In the genomic region with DNA sequence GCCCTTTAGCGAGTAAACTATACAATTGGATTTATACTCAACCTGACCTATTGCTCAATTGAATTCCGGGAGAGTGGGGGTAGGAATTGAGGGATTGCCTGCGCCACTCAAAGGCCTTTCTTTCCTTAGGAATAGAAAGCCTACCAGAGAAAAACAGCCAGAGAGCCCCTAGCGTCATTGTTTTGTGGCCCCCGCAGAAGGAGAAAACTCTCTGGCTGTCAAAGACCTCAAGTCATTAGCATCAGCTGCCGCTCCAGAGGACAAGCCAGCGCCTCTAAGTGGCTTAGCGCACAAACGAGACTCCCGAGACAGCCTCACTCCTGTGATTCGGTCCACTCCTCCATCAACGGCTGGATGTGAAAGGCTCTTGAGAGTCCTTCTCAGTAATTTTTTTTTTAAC, we compare ENCODE assay signal across 11 mouse cellular contexts. TPM values are rescaled to one million over a fixed set of nuclear protein-coding genes. Genes with fewer than 3 reads are reported as not detected.
A peak's percentile ranks its signal among the peaks of the same experiment; 100 is the strongest.
DNase-seq lines count a peak whose midpoint lies in the region; ATAC-seq and TF ChIP-seq lines count a peak whose summit lies in the region.
"Had no signal": no experiment of that assay in that cellular context is flagged by ENCODE, and none has a peak within 500 bp of the region (broad histone marks: within the 10 kb centered on the region; RNA-seq: fewer than 3 reads in every experiment).

No protein-coding gene starts in this region.

- H3K4me1 ChIP-seq in forebrain, embryonic 14.5 days (ENCODE audit: control insufficient read depth, insufficient read depth, low read length) = peaks cover 5% of the 10 kb centered on the region; the same call in 1 of the 2 replicates
- peaks cover 33% of the 10 kb centered on the region for H3K4me1 ChIP-seq in midbrain, embryonic 11.5 days (ENCODE audit: control insufficient read depth, insufficient read depth, low read length)
- H3K4me1 ChIP-seq in stomach, postnatal 0 days (replicated peaks; ENCODE audit: control insufficient read depth, insufficient read depth) = 0 out of 2 replicates have a peak, but pooled peaks cover 3% of the 10 kb centered on the region
- no peaks in the 10 kb centered on the region for H3K4me1 ChIP-seq in kidney, adult 2 months (ENCODE audit: control insufficient read depth, insufficient read depth, low read length)

- no peak for TF ChIP-seq POLR2A in kidney, adult 2 months (IDR thresholded peaks at IDR 0.05; ENCODE audit: low read depth, low read length)

- H3K36me3 ChIP-seq in forebrain, embryonic 14.5 days (ENCODE audit: control insufficient read depth, insufficient read depth, low read length) = no peaks in the 10 kb centered on the region
- H3K36me3 ChIP-seq in midbrain, embryonic 11.5 days (ENCODE audit: control insufficient read depth, insufficient read depth, low read length) = no peaks in the 10 kb centered on the region
- H3K36me3 ChIP-seq in stomach, postnatal 0 days (ENCODE audit: control insufficient read depth, insufficient read depth, low read length) = no peaks in the 10 kb centered on the region
- no peaks in the 10 kb centered on the region for H3K36me3 ChIP-seq in kidney, adult 2 months (ENCODE audit: control insufficient read depth, insufficient read depth, low read length)
- H3K36me3 ChIP-seq: limb, embryonic 12.5 days; lung, embryonic 15.5 days had no signal

- peak overlapping the region; percentile 88 for H3K4me2 ChIP-seq in forebrain, embryonic 14.5 days (ENCODE audit: low read length)
- peak overlapping the region; percentile 40 for H3K4me2 ChIP-seq in midbrain, embryonic 11.5 days
- no peak overlapping the region for H3K4me2 ChIP-seq in stomach, postnatal 0 days (replicated peaks; ENCODE audit: low read depth)

- H3K9me3 ChIP-seq in forebrain, embryonic 14.5 days (replicated peaks; ENCODE audit: control insufficient read depth, low read length) = no peaks in the 10 kb centered on the region
- no peaks in the 10 kb centered on the region for H3K9me3 ChIP-seq in midbrain, embryonic 11.5 days (ENCODE audit: control insufficient read depth, low read length)
- H3K9me3 ChIP-seq in stomach, postnatal 0 days (ENCODE audit: control insufficient read depth, low read length) = no peaks in the 10 kb centered on the region
- H3K9me3 ChIP-seq: limb, embryonic 12.5 days; lung, embryonic 15.5 days had no signal

- H3K27ac ChIP-seq in forebrain, embryonic 14.5 days (ENCODE audit: low read depth, low read length) = no peak overlapping the region
- no peak overlapping the region for H3K27ac ChIP-seq in midbrain, embryonic 11.5 days (ENCODE audit: low read depth, low read length)
- no peak overlapping the region for H3K27ac ChIP-seq in stomach, postnatal 0 days (replicated peaks)
- no peak overlapping the region for H3K27ac ChIP-seq in kidney, adult 2 months (ENCODE audit: insufficient read depth, low read depth, low read length)
- H3K27ac ChIP-seq: heart, adult 2 months; limb, embryonic 12.5 days; lung, embryonic 15.5 days had no signal

- H3K9ac ChIP-seq in forebrain, embryonic 14.5 days (ENCODE audit: low read length) = peak overlapping the region; percentile 69; the same call in 1 of the 2 replicates
- H3K9ac ChIP-seq in midbrain, embryonic 11.5 days (ENCODE audit: low read length) = no peak overlapping the region
- no peak overlapping the region for H3K9ac ChIP-seq in stomach, postnatal 0 days (ENCODE audit: low read length)
- H3K9ac ChIP-seq: limb, embryonic 12.5 days; lung, embryonic 15.5 days had no signal

- TF ChIP-seq EP300 in stomach, postnatal 0 days (optimal IDR thresholded peaks at IDR 0.05) = no peak

- 0 out of 2 replicates have a peak, but pooled peaks have one; percentile 24 for ATAC-seq in forebrain, embryonic 14.5 days
- ATAC-seq in midbrain, embryonic 11.5 days (ENCODE audit: low FRiP score) = peak; percentile 28
- no peak for ATAC-seq in stomach, postnatal 0 days (ENCODE audit: low FRiP score, low TSS enrichment)

- peak overlapping the region; percentile 49 for H3K4me3 ChIP-seq in forebrain, embryonic 14.5 days (ENCODE audit: low read depth, low read length)
- H3K4me3 ChIP-seq in midbrain, embryonic 11.5 days (ENCODE audit: low read depth, low read length) = peak overlapping the region; percentile 30; the same call in 1 of the 2 replicates
- H3K4me3 ChIP-seq in stomach, postnatal 0 days (ENCODE audit: low read depth, low read length) = no peak overlapping the region
- no peak overlapping the region for H3K4me3 ChIP-seq in kidney, adult 2 months (ENCODE audit: insufficient read depth, low read depth, low read length)
- H3K4me3 ChIP-seq: heart, adult 2 months; lung, embryonic 15.5 days had no signal

- H3K27me3 ChIP-seq in forebrain, embryonic 14.5 days (replicated peaks; ENCODE audit: control insufficient read depth, insufficient read depth, low read length) = peaks cover 54% of the 10 kb centered on the region
- H3K27me3 ChIP-seq in midbrain, embryonic 11.5 days (ENCODE audit: control insufficient read depth, insufficient read depth, low read length) = peaks cover 70% of the 10 kb centered on the region
- H3K27me3 ChIP-seq in stomach, postnatal 0 days (ENCODE audit: control insufficient read depth, insufficient read depth, low read length) = peaks cover 10% of the 10 kb centered on the region; the same call in 1 of the 2 replicates
- H3K27me3 ChIP-seq in kidney, adult 2 months (replicated peaks; ENCODE audit: control insufficient read depth, insufficient read depth, low read length) = peaks cover 11% of the 10 kb centered on the region

- WGBS in forebrain, embryonic 14.5 days = 2% methylated on average over 12 of the region's 12 CpGs
- WGBS in midbrain, embryonic 11.5 days = 0% methylated on average over 12 of the region's 12 CpGs
- WGBS in stomach, postnatal 0 days = 5% methylated on average over 12 of the region's 12 CpGs
- 8% methylated on average over 12 of the region's 12 CpGs for WGBS in kidney, adult 2 months

- peak; percentile 23 for DNase-seq in right cerebral cortex, adult 18-20 months
- DNase-seq in right cerebral cortex, postnatal 14 days = no peak
- DNase-seq in forebrain, embryonic 14.5 days (ENCODE audit: low spot score) = peak; percentile 60
- peak; percentile 92 for DNase-seq in midbrain, embryonic 11.5 days (ENCODE audit: low spot score, missing footprints)
- peak; percentile 66 for DNase-seq in retina, postnatal 1 day
- DNase-seq in stomach, postnatal 0 days (ENCODE audit: low spot score) = no peak
- DNase-seq in kidney, adult 2 months = no peak
- no peak for DNase-seq in urinary bladder, adult 18-20 months (ENCODE audit: low spot score in 2 of 2)
- DNase-seq: heart, adult 2 months had no signal

- no peak for TF ChIP-seq CTCF in stomach, postnatal 0 days (IDR thresholded peaks at IDR 0.05; ENCODE audit: low read depth)
- TF ChIP-seq CTCF in kidney, adult 2 months (conservative IDR thresholded peaks at IDR 0.05; ENCODE audit: insufficient read depth, insufficient read length, low read depth, low read length) = no peak

RNA-seq across cellular contexts. Expression of gene Prdm8, which starts 12.6 kb away (rescaled TPM):
- 5.0 and 6.7 TPM in 2 replicates for polyA plus RNA-seq in forebrain, embryonic 14.5 days (2014; fragmentation: Nextera tagmentation; extraction: Ambion mirVana)
- polyA plus RNA-seq in midbrain, embryonic 11.5 days (2014; fragmentation: Nextera tagmentation; extraction: Ambion mirVana) = 1.0 and 1.7 TPM in 2 replicates
- polyA plus RNA-seq in stomach, postnatal 0 days (2015; fragmentation: Nextera tagmentation; extraction: Ambion mirVana) = 0.06 and 0.07 TPM in 2 replicates
- polyA plus RNA-seq in kidney, adult 2 months (2012; rRNA removed) = 0.03 TPM in 2 replicates

Comparison
In these comparisons a context has a peak if more than half of its experiments do, and no peak if none do; other contexts are left out.
1. DNase-seq: peak in right cerebral cortex, adult 18-20 months (single experiment), forebrain, embryonic 14.5 days (single experiment), midbrain, embryonic 11.5 days (single experiment) and retina, postnatal 1 day (single experiment); none in right cerebral cortex, postnatal 14 days (single experiment), stomach, postnatal 0 days (single experiment), kidney, adult 2 months (single experiment) and urinary bladder, adult 18-20 months (0 of 2).
2. H3K4me3 ChIP-seq: peak in forebrain, embryonic 14.5 days (single experiment) and midbrain, embryonic 11.5 days (single experiment); none in stomach, postnatal 0 days (single experiment) and kidney, adult 2 months (single experiment).